Mouse (Mus musculus) brain, embryonic 14.5 days (tissue): ENCODE data around the gene Lexm.

ENCODE experiments used
- CTCF ChIP-seq: fragments of 200-500 bp; IDR thresholded peaks from 2 replicates; pipeline ENCODE4 v1.5.1; 2012; ENCODE audit warnings: inconsistent platforms, mild to moderate bottlenecking, moderate library complexity, borderline replicate concordance; ENCODE audit not compliant: insufficient read depth, insufficient read length; ENCODE audit errors: extremely low read depth
- POLR2A ChIP-seq: fragments of 200-500 bp; IDR thresholded peaks from 2 replicates; pipeline ENCODE4 v1.6.1; 2012; ENCODE audit warnings: mild to moderate bottlenecking, inconsistent platforms, borderline replicate concordance; ENCODE audit not compliant: poor library complexity, insufficient read depth, insufficient read length, severe bottlenecking; ENCODE audit errors: extremely low read depth

- no peak for TF ChIP-seq CTCF
- TF ChIP-seq POLR2A: no peak
Observed at GRCm38 (mm10) chr4:106664697-106665096, 47.7 kb upstream of the Lexm start.
